Mouse (Mus musculus): ENCODE data around the gene Trim56.
A peak's percentile ranks its signal among the peaks of the same experiment; 100 is the strongest.
"Not testable (repeated sequence)": the region's sequence is repeated elsewhere in the genome, so short reads cannot be mapped to it uniquely, and the experiment has no call there.

The Trim56 gene

DNA sequence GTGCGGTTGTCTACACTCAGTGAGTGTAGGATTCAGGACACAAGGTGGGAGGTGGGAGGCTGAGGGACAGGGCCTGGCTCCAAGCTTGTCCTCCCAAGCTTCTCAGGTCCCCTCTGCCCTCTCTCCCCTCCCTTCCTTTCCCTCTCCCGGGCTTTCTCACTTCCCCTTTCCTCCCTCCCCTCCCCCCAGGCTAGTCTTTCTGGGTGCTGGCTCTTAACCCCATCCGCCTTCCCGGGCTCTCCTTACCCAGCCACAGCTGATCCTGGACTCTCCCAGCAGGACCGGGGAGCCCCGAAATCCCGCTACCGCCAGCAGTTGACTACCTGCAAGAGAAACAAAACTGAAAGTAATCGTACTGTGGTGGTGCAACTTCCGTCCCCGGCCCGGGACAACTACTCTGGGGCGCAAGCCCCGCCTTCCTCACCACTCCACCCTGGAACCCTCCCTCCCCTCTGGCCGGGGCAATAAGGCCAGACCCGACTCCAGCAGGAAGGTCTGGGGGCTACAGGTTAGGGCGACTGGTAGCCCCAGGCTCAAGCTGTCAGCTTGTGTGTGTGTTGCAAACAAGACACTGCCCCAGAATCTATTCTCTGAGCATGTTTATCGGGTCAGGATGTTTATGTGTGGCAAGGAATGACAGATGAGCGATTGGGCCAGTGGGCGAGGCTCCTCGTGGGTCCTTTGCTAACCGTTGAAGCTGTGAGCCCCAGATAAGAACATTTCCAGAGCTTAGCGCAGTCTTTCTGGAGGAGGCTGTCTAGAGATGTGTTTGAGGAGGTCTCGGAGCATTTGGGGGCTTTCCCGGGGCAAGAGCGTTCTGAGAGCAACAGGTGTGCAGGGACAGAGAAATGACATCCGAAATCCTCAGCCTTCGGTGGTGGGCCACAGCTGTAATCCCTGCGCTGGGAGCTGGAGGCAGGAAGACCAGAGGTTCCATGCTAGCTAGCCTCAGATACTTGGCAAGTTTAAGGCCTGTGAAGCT, at the start of gene Trim56:
Gene Trim56 (minus strand): TSS at position 344 of the 982 bp plus-strand sequence.
- no peak for ATAC-seq (ENCODE audit: low TSS enrichment)

DNA sequence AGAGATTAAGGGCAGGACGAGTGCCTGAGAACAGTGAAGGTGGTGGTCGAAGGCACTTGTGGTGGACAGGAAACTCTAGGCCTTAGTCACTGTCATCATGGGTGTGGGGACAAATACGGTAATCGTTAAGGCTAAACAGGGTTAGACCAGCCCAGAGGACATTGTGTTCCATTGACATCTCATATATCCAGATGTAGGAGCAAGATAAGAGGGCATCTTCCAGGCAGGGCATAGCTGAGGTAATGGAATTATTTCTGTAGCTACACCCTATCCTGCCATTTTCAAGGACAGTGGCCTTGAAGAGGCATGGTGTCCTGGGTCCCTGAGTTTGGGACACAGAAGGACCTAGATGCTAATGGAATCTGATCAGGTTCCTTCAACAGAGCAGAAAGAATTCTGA, 45.8 kb upstream of the Trim56 start:
- ATAC-seq (ENCODE audit: low TSS enrichment) = no peak

DNA sequence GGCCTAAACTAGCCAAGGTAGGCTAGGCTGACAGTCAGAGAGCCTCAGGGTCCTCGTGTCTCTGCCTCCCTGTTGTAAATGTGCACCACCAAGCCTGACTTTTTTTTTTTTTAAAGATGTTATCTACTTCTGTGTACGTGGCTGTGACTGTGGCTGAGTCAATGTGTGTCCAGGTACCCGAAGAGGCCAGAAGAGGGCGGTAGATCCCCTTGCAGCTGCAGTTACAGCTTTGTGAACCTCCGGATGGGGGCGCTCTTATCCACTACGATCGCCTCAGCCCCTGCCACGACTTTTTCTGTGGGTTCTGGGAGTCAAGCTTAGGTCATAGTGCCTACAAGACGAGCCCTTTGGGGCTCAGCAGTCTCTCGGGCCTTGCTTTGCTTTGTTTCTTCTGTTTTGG, 43.5 kb upstream of the Trim56 start:
- no peak for ATAC-seq (ENCODE audit: low TSS enrichment)

DNA sequence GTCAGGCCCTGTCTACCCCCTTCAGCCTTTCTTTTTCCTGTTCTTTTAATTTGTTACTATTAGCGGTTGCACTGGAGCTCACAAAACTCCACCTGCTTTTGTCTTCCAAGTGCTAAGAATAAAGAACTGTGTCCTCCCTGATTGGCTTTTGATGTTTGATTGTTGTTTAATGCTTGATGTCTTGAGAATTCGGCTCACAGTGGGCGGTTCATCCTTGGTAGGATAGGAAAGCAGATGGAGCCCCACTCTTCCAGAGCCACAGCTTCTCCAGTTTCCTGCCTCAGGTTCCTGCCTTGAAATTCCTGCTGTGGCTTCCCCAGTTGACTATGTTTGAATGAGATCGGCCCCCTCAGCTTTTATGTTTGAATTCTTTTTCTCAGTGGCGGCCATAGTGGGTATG, 37.3 kb upstream of the Trim56 start:
- ATAC-seq (ENCODE audit: low TSS enrichment) = no peak

DNA sequence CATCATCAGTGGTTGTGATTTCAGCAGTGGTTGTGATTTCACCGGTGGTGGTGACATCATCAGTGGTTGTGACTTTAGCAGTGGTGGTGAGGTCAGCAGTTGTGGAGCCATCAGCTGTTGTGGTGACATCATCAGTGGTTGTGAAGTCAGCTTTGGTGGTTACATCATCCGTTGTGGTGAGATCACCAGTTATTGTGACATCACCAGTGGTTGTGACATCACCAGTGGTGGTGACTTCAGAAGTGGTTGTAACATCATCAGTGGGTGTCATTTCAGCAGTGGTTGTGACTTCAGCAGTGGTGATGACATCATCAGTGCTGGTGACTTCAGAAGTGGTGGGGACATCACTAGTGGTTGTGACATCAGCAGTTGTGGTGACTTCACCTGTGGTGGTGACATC, 36.6 kb upstream of the Trim56 start:
- no peak for ATAC-seq (ENCODE audit: low TSS enrichment)

DNA sequence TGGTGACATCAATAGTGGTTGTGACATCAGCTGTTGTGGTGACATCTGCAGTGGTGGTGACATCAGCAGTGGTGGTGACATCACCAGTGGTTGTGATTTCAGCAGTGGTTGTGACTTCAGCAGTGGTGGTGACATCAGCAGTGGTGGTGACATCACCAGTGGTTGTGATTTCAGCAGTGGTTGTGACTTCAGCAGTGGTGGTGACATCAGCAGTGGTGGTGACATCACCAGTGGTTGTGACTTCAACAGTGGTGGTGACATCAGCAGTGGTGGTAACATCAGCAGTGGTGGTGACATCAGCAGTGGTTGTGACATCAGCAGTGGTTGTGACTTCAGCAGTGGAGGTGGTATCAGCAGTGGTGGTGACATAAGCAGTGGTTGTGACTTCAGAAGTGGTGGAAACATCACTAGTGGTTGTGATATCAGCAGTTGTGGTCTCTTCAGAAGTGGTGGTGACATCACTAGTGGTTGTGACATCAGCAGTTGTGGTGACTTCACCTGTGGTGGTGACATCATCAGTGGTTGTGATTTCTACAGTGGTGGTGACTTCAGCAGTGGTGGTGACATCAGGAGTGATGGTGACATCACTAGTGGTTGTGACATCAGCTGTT, 33.4 kb upstream of the Trim56 start, which contains the start of gene Muc3:
Gene Muc3 (minus strand): TSS at position 51 of the 611 bp plus-strand sequence.
- ATAC-seq (ENCODE audit: low TSS enrichment) = not testable (repeated sequence)

DNA sequence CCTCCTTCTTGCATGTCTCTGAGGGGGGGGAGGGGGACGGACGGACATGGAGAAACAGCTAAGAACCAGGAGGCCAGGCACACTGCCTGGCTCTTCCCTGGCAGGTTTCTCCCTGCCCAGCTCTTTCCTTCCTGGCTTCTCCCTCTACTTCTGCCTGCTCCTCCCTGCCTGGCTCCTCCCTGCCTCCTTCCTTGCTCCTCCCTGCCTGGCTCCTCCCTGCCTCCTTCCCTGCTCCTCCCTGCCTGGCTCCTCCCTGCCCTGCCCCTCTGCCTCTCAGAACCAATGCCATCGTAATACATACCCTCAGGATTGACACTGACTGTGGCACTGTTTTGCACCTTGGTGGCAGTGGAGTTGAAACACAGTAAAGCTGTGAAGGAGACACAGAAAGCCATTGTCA, 24.8 kb upstream of the Trim56 start:
- no peak for ATAC-seq (ENCODE audit: low TSS enrichment)

DNA sequence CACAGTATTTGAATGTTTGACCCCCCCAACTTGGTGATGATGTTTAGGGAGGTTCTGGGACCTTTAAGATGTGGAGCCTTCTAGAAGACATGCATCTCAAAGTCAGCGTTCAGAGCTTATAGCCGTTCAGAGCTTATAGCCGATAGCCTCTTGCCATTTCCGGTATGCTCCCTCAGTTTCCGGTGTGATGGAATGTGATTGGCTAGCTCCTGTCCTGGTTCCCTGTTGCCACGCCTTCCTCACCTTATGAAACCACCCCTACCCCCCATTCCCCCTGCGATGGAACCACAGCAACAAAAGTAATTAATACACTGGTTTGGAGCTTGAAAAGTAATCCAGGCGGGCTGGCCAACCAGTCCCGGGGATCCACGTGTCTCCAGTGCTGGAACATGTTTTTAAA, 23.0 kb upstream of the Trim56 start:
- ATAC-seq (ENCODE audit: low TSS enrichment) = no peak

DNA sequence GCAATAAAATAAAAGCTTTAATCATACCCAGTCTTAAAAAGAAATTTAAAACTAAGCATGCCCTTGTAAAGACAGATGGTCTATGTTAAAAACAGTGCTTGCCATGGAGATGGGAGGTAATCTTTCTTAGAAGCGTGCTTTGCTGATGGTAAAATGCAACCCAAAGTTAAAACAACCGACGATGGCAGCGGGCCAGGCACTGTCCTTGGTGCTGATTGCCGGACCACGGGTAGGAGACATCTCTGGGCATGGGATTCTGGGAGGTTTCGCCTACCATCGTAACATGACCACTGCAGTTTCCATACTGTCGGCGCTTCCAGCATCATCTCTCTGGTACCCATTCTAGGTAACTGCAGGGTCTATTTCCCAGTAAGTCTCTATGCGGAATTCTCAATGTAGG, 18.9 kb upstream of the Trim56 start:
- no peak for ATAC-seq (ENCODE audit: low TSS enrichment)

DNA sequence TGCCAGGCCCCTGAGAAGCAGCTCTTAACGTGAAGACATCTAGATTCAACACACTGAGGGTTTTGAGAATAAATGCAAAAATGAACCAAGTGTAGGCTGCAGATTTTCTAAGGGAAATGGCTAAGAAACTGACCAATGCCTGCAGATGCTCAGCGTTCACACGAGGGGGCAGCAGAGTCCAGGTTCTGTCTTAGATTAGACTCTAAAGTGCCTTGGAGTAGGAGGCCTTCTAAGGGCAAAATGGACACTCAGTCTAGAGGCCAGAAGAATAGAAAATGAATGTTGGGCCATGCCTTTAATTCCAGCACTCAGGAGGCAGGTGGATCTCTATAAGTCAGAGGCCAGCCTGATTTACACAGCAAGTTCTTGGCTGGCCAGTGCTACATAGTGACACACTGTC, 15.5 kb upstream of the Trim56 start:
- peak; percentile 57; the same call in 1 of the 2 replicates for ATAC-seq (ENCODE audit: low TSS enrichment)

DNA sequence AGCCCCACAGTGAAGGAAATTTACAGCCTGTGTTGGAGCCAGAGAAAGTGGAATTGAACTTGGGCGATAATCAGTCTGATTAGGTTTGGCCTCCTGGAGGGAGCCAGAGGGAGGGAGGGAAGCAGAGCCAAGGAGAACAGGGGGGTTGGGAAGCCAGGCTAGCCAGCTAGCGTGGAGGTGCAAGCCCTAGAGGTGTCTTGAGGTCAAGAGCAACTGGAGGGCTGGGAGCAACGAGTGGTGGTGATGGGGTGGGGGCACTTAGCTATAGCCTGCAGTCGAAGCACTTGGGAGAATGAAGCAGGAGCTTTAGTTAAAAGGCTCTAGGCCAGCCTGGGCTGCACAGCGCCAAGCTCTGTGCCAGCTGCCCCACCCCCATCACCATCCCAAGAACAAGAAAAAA, 13.3 kb upstream of the Trim56 start:
- ATAC-seq (ENCODE audit: low TSS enrichment) = no peak

DNA sequence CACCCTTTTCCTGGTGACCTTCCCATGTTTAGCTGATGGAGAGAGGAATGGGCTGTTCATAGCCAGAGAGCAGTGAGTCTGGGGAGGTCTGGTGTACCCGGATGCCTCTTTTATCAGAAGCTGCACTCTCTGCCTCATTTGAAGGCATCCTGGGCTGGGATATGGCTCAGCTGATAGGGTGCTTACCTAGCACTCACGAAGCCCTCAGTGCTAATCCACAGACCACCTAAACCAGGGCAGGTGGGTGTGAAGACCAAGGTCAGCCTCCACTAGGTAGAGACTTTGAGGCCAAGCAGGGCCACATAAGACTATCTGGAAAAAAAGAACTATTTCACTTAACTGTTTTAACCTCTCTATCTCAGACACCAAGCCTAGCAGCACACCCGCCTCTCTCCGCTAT, 7.5 kb upstream of the Trim56 start:
- ATAC-seq (ENCODE audit: low TSS enrichment) = no peak

DNA sequence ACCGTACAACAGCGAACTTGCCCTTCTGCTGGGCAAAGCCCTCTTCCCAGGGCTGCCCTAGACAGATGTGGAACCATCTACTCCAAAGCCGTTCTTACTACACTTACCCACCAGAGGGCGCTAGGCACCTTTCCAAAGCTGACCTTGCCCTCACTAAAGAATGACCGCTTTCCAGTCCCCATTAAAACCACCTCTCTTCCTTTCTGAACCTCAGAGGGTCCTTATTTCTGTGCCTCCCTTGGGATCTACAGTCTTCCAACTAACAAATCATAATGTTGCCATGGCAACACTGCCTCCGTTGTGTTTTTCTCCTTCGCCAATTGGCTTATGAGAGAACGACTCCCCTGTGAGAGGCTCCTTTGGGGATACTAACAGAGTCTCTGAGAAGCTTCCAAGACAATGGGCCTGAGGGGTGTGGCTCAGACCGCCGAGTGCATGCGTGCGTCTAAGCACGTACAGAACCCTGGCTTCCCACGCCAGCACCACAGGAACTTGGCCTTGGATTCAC, 6.7 kb upstream of the Trim56 start:
- peak; percentile 78 for ATAC-seq (ENCODE audit: low TSS enrichment)

DNA sequence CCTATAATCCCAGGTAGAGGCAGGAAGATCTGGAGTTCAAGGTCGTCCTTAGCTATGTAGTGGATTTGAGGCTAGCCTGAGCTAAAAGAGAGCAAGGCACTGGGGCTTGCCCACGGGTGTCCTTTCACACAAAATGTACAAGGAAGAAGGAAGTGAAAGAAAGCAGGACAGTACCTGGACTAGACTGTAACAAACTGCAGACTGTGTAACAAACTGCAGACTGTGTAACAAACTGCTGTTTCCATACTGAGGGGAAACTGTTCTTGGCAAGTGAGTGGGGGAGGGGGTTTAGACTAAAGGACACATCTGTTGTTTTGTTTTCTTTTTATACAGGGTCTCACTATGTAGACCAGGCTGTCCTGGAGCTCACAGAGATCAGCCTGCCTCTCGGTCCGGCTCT, 5.3 kb upstream of the Trim56 start:
- ATAC-seq (ENCODE audit: low TSS enrichment) = no peak

DNA sequence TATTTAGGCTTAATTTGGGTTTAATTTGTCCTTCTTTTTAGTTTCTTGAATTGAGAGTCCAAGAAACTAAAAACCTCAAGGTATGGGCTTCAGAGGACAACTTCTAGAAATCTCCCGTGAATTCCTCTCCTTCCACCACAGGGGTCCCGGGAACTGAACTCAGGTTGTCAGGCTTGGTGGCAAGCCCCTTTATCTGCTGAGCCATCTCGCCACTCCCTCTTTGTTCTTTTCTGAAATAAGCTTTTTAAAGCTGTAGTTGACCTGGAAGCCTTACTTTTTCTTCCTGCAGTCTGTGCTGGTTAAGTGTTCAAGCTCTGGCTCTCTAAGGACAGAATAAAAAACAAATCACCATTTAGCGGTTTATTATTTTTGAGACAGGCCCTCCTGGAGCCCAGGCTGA, 2.9 kb upstream of the Trim56 start:
- ATAC-seq (ENCODE audit: low TSS enrichment) = no peak

DNA sequence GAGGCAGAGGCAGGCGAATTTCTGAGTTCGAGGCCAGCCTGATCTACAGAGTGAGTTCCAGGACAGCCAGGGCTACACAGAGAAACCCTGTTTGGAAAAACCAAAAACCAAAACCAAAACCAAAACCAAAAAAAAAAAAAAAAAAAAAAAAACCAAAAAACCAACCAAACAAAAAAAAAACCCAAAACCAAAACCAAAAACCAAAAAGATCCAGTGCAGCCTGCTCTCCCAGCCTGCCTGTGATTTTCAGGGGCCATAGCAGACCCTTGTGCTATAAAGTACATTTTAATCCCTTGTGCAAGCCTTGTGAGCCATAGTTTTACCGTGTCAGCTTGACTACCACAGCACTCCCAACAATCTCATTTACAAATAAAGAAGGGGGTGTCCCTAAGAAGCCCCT, 2.0 kb upstream of the Trim56 start:
- not testable (repeated sequence) for ATAC-seq (ENCODE audit: low TSS enrichment)

DNA sequence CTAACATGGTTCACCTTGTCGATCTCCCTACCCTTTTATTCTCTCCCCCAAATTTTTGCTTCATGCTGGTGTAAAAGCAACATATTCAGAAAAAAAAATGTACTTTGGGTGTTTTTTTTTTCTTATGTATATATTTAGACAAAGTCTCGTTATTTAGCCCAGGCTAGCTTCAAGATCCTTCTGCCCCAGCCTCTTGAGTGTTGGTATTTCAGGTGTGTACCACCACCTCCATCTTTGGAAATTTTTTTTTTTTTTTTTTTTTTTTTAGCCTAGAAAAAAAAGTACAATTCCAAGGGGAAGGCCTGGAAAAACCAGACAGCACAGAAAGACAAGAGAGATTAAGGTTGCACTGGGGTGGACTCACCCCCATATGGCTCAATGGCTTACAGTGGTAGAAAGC, 978 bp upstream of the Trim56 start:
- no peak for ATAC-seq (ENCODE audit: low TSS enrichment)

DNA sequence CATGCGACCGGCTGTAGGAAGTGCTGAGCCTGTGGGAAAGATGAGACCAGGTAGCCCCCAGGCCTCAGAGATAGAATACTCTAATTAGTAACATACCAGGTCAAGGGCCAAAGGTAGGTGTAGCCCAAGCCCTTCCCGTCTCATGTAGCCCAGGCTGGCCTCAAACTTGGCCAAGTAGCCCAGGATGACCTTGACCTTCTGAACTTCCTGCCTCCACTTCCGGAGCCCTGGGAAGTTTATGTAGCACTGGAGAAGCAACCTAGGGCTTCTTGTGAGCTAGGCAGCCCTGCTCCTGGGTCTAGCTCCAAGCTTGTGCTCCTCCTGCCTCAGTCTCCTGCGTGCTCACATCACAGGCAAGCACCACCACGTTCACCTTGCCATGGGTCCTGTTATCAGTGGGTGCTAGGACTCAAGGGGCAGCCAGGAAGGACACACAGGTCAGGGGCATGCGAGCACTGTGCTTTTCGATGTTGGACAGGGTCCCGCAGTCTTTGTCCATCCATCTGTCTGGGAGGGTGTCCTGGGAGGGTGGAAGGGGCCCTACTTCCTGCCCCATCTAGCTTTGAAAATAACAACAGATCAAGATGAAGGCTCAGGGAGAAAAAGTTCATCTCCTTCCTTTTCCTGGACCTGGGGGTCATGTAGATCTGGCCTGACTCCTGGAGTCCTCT, 983 bp downstream of the Trim56 start:
- no peak for ATAC-seq (ENCODE audit: low TSS enrichment)

DNA sequence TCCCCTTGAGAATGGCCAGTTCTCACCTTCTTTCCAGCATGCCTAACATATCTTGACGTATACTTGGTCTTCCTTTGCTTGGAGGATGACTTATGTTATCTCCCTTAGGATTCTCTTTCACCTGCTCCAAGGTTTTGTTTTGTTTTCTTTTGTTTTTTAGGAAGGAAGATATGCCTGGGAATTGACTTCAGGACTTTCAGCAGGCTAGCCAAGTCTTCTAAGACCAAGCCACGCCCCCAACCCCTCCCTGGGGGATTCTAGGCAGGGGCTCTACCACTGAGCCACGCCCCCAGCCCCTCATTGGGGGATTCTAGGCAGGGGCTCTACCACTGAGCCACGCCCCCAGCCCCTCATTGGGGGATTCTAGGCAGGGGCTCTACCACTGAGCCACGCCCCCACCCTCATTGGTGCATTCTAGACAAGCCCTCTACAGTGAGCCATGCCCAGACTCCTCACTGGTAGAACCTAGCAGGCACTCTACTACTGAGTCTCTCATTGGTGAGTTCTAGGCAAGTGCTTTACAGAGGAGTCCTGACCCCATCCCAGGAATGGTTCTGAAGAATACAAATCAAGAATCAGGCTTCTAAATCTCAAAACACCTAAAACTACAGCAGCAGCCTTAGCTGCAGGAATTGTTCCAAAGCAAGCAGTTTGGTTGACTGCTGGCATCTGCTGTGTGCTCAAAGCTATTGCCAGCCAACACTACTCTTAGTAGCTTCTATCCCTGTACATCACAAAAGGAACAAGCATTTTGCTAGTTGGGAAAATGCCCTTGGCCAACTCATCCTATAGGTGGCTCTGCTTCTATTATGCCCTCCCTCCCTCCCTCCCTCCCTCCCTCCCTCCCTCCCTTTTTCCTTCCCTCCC, 4.2 kb downstream of the Trim56 start:
- ATAC-seq (ENCODE audit: low TSS enrichment) = peak; percentile 44; the same call in 1 of the 2 replicates

DNA sequence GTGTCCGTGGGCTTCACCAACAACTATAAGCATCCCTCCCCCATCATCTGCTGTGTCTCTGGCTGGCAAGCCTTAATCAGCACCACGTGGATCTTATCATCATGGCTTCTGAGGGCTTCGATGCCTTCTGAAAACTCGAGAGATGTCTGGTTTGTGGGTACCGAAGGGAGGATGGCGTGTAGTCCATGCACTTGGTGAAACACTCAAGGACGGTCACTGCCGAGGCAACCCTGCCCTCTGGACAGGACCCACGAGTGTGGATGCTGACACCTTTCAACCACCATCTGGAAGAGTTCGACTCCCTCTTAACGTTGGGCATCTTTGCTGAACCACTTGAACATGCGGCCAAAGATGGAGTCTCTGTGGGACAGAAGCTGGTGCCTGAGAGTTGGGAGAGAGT, 5.1 kb downstream of the Trim56 start:
- no peak for ATAC-seq (ENCODE audit: low TSS enrichment)

DNA sequence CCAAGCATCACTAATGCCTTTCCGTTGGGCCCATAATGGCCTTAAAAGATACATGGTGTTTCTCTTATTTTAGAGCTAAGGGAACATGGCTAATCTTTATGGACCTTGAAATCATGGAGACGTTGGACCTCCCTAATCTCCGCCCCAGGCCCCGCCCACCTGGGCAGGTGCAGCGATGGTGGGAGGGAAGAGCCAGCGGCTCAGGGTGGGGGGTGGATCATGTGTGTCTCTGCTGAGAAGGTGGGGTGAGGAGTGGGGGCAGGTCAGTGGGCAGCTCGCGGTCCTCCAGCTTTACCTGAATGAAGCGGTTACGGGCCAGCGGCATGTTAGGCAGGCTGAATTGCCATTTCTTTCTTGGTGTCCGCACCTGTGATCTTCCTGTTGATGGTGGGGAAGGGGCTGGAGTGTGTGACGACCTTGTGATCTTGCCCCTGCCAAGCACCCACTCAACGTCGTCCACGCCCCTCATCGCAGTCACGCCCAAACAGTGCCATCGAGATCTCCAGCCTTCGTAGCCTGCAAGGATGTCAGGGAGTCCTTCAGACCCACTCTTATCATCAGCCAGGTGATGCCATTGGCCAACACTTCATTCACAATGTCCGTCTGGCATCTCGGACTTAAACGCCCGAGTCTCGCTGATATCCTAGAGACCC, 5.9 kb downstream of the Trim56 start:
- ATAC-seq (ENCODE audit: low TSS enrichment) = no peak
